Mouse (Mus musculus) lung, postnatal 0 days (tissue): ENCODE results near the gene Adora3.

Source experiments
- CTCF ChIP-seq: IDR thresholded peaks from 2 replicates; pipeline ENCODE4 v1.5.1; 2016; ENCODE audit warnings: antibody characterized with exemption, mild to moderate bottlenecking
- EP300 ChIP-seq: IDR thresholded peaks from 2 replicates; pipeline ENCODE4 v1.6.1; 2016; ENCODE audit warnings: antibody characterized with exemption, mild to moderate bottlenecking, control low read depth

GRCm38 (mm10) chr3:105838655-105839054, 32.0 kb upstream of the Adora3 start:
- TF ChIP-seq CTCF (no peak), EP300 (no peak)
